Mouse (Mus musculus) kidney, adult 2 months (tissue): ENCODE measurements around the gene Ajap1. TPM values are rescaled to one million over a fixed set of nuclear protein-coding genes. Genes with fewer than 3 reads are reported as not detected.

Experiments used
- DNase-seq: peaks from one replicate; pipeline ENCODE4 v3.0.0; 2021
- H3K27ac ChIP-seq: fragments of 200-500 bp; 2 replicates; pipeline ENCODE4 v1.5.1; 2012; ENCODE audit warnings: low read depth, low read length, control low read depth, inconsistent platforms; ENCODE audit not compliant: insufficient read depth
- H3K27me3 ChIP-seq: fragments of 200-500 bp; replicated peaks from 2 replicates; pipeline ENCODE4 v1.6.1; 2012; ENCODE audit warnings: mild to moderate bottlenecking, moderate library complexity, low read length, inconsistent platforms; ENCODE audit not compliant: control insufficient read depth, insufficient read depth
- H3K36me3 ChIP-seq: fragments of 200-500 bp; 2 replicates; pipeline ENCODE4 v1.6.1; 2012; ENCODE audit warnings: mild to moderate bottlenecking, moderate library complexity, low read length, inconsistent platforms; ENCODE audit not compliant: control insufficient read depth, insufficient read depth
- H3K4me1 ChIP-seq: fragments of 200-500 bp; 2 replicates; pipeline ENCODE4 v1.6.1; 2011; ENCODE audit warnings: low read length; ENCODE audit not compliant: control insufficient read depth, insufficient read depth
- H3K4me3 ChIP-seq: fragments of 200-500 bp; 2 replicates; pipeline ENCODE4 v1.5.1; 2011; ENCODE audit warnings: mild to moderate bottlenecking, low read depth, low read length, control low read depth; ENCODE audit not compliant: insufficient read depth
- CTCF ChIP-seq: fragments of 200-500 bp; conservative IDR thresholded peaks from 2 replicates; pipeline ENCODE4 v1.5.1; 2011; ENCODE audit warnings: low read depth, mild to moderate bottlenecking, control low read depth, low read length, moderate library complexity, mixed read lengths; ENCODE audit not compliant: insufficient read depth, insufficient read length
- POLR2A ChIP-seq: fragments of 200-500 bp; IDR thresholded peaks from one replicate; pipeline ENCODE4 v1.6.1; 2011; ENCODE audit warnings: low read depth, low read length, control low read depth
- WGBS: fragments of 180-500 bp; shearing (Covaris S2); methylation state at CpG from one replicate; pipeline ENCODE4 v1.1.7; 2018; 5-methylcytosine and 5-hydroxymethylcytosine counted together
- polyA plus RNA-seq: library from polyadenylated mRNA; depleted of rRNA; stranded (reverse); fragments of >200 nt; gene quantifications from 2 replicates; pipeline ENCODE4 v1.2.3, GENCODE M21; 2012

The Ajap1 gene
- polyA plus RNA-seq, 1 experiment, result 0.16 TPM

GRCm38 (mm10) chr4:153356236-153356635 is 126.4 kb downstream of the Ajap1 start:
- 84% methylated on average over 4 of the region's 4 CpGs for WGBS

GRCm38 (mm10) chr4:153344999-153345398 is 137.6 kb downstream of the Ajap1 start:
- Histone ChIP-seq H3K36me3 (no peaks in the 10 kb centered on the region), H3K4me1 (no peaks in the 10 kb centered on the region), H3K4me3 (no peak overlapping the region), H3K27ac (no peak overlapping the region), H3K27me3 (no peaks in the 10 kb centered on the region)
- 100% methylated on average over 3 of the region's 3 CpGs for WGBS
- DNase-seq, result no peak
- TF ChIP-seq CTCF, result 0 out of 2 replicates have a peak, but pooled peaks have one; percentile 6
- TF ChIP-seq POLR2A, result no peak

More at GRCm38 (mm10) chr4:153356236-153356635, 126.4 kb downstream of the Ajap1 start:
- TF ChIP-seq POLR2A, result no peak
- TF ChIP-seq CTCF, result no peak
- Histone ChIP-seq H3K27me3 (no peaks in the 10 kb centered on the region), H3K36me3 (no peaks in the 10 kb centered on the region), H3K4me3 (no peak overlapping the region), H3K27ac (no peak overlapping the region), H3K4me1 (no peaks in the 10 kb centered on the region)
- no peak for DNase-seq

- no peaks in the 10 kb centered on the region for H3K36me3 ChIP-seq
- no peak for TF ChIP-seq POLR2A
- DNase-seq, result no peak
- no peaks in the 10 kb centered on the region for H3K27me3 ChIP-seq
- H3K4me1 ChIP-seq, result no peaks in the 10 kb centered on the region
- no peak overlapping the region for H3K4me3 ChIP-seq
- no peak overlapping the region for H3K27ac ChIP-seq
Observed at GRCm38 (mm10) chr4:153340887-153341286, 141.7 kb downstream of the Ajap1 start.

GRCm38 (mm10) chr4:153335301-153335799 is 147.3 kb downstream of the Ajap1 start:
- H3K27me3 ChIP-seq, result no peaks in the 10 kb centered on the region
- no peak overlapping the region for H3K27ac ChIP-seq
- H3K36me3 ChIP-seq, result no peaks in the 10 kb centered on the region
- H3K4me1 ChIP-seq, result no peaks in the 10 kb centered on the region
- DNase-seq, result no peak
- no peak for TF ChIP-seq POLR2A
- WGBS, result 72% methylated on average over 15 of the region's 15 CpGs
- no peak overlapping the region for H3K4me3 ChIP-seq

- H3K27me3 ChIP-seq, result no peaks in the 10 kb centered on the region
- H3K4me1 ChIP-seq, result no peaks in the 10 kb centered on the region
- no peaks in the 10 kb centered on the region for H3K36me3 ChIP-seq
- H3K27ac ChIP-seq, result no peak overlapping the region
- 54% methylated on average over 10 of the region's 10 CpGs for WGBS
- no peak for DNase-seq
- TF ChIP-seq CTCF (no peak), POLR2A (no peak)
- H3K4me3 ChIP-seq, result no peak overlapping the region
Observed at GRCm38 (mm10) chr4:153327809-153328208, 154.8 kb downstream of the Ajap1 start.
